Mouse (Mus musculus): ENCODE results near the gene Olfr1309.

DNA sequence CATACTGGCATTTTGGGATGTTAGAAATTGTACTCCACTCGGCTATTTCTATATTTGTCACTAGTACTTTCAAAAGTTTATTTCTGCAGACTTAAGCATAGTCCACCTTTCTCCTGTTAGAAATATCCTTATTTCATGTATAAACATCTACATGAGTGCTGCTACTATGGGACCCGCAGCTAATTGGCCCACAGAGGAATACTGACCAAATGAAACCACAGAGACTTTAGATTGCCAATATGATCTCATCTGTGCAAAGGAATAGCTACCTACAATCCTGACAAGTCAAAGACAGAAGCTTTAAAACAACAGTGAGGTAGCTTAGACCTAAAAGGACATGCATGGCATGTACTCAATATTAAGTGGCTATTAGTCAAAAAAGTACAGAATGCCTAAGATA, 34.2 kb upstream of the Olfr1309 start, which contains the start of gene Olfr1311:
- TF ChIP-seq CTCF (IDR thresholded peaks at IDR 0.05) (no peak), EP300 (IDR thresholded peaks at IDR 0.05) (no peak)
